26 mouse cellular contexts compared by ENCODE assay signal in genomic region chr10:84376346-84376745, GRCm38 (mm10).
"Had no signal": no experiment of that assay in that cellular context is flagged by ENCODE, and none has a peak within 500 bp of the region (broad histone marks: within the 10 kb centered on the region; RNA-seq: fewer than 3 reads in every experiment).

No protein-coding gene starts in this region.

- H3K4me3 ChIP-seq: kidney, embryonic 15.5 days; limb, embryonic 12.5 days; limb, embryonic 15.5 days; megakaryocyte, embryonic 14.5 days; midbrain, embryonic 12.5 days; midbrain, embryonic 15.5 days; neural tube, embryonic 12.5 days; neural tube, embryonic 15.5 days had no signal

- H3K9ac ChIP-seq: kidney, embryonic 15.5 days; limb, embryonic 12.5 days; limb, embryonic 15.5 days; liver, embryonic 14.5 days; liver, postnatal 0 days; lung, embryonic 14.5 days; midbrain, embryonic 12.5 days; midbrain, embryonic 15.5 days; neural tube, embryonic 12.5 days; neural tube, embryonic 15.5 days had no signal

- H3K27ac ChIP-seq: kidney, embryonic 15.5 days; limb, embryonic 12.5 days; limb, embryonic 15.5 days; liver, embryonic 14.5 days; macrophage; midbrain, embryonic 12.5 days; midbrain, embryonic 15.5 days; neural tube, embryonic 12.5 days; neural tube, embryonic 15.5 days; stomach, postnatal 0 days had no signal

- ATAC-seq: liver, postnatal 0 days; lung, postnatal 0 days; midbrain, embryonic 15.5 days had no signal

- H3K4me2 ChIP-seq: kidney, embryonic 15.5 days; limb, embryonic 12.5 days; limb, embryonic 15.5 days; liver, embryonic 11.5 days; lung, embryonic 14.5 days; midbrain, embryonic 12.5 days; midbrain, embryonic 15.5 days; neural tube, embryonic 12.5 days; neural tube, embryonic 15.5 days had no signal

- DNase-seq: kidney, adult 8-10 months; kidney, postnatal 10 days; kidney, postnatal 36 days; layer of hippocampus, adult 9-11 months; left cerebral cortex, postnatal 4 days; liver, postnatal 0 days; lung, embryonic 14.5 days; right cerebral cortex, adult 18-20 months; right cerebral cortex, postnatal 14 days; right cerebral cortex, postnatal 4 days; thymus, adult 2 months; thymus, postnatal 14 days; thymus, postnatal 4 days had no signal

- H3K27me3 ChIP-seq: kidney, embryonic 15.5 days; limb, embryonic 12.5 days; limb, embryonic 15.5 days; midbrain, embryonic 12.5 days; midbrain, embryonic 15.5 days; neural tube, embryonic 12.5 days; neural tube, embryonic 15.5 days had no signal

- H3K9me3 ChIP-seq: kidney, embryonic 15.5 days; limb, embryonic 12.5 days; limb, embryonic 15.5 days; midbrain, embryonic 12.5 days; midbrain, embryonic 15.5 days; neural tube, embryonic 12.5 days; neural tube, embryonic 15.5 days had no signal
